Mouse (Mus musculus) liver, embryonic 11.5 days (tissue): ENCODE results near the gene Mllt3. TPM values are rescaled to one million over a fixed set of nuclear protein-coding genes. Genes with fewer than 3 reads are reported as not detected.
"Not testable (repeated sequence)": the region's sequence is repeated elsewhere in the genome, so short reads cannot be mapped to it uniquely, and the experiment has no call there.

Source experiments
- ATAC-seq: fragments of 200-750 bp; cut with Nextera tagmentation; replicated peaks from 2 replicates; pipeline ENCODE4 v1.8.0; 2017; ENCODE audit warnings: moderate number of reproducible peaks, mild to moderate bottlenecking, moderate TSS enrichment, moderate library complexity; ENCODE audit not compliant: low FRiP score
- DNase-seq: peaks from one replicate; pipeline ENCODE4 v3.0.0-alpha.2; 2017; ENCODE audit warnings: low spot score
- H3K27ac ChIP-seq: fragments of 300-500 bp; sonication (generic); 2 replicates; pipeline ENCODE4 v1.5.1; 2014; ENCODE audit warnings: mild to moderate bottlenecking, low read depth, low read length, control low read depth
- H3K27me3 ChIP-seq: fragments of 300-500 bp; sonication (generic); replicated peaks from 2 replicates; pipeline ENCODE4 v1.6.1; 2014; ENCODE audit warnings: low read length, mixed read lengths; ENCODE audit not compliant: control insufficient read depth, insufficient read depth
- H3K36me3 ChIP-seq: fragments of 300-500 bp; sonication (generic); 2 replicates; pipeline ENCODE4 v1.6.1; 2014; ENCODE audit warnings: mild to moderate bottlenecking, low read length, moderate library complexity, mixed read lengths; ENCODE audit not compliant: control insufficient read depth, insufficient read depth
- H3K4me1 ChIP-seq: fragments of 300-500 bp; sonication (generic); replicated peaks from 2 replicates; pipeline ENCODE4 v1.6.1; 2014; ENCODE audit warnings: low read length, mixed read lengths; ENCODE audit not compliant: control insufficient read depth, insufficient read depth
- H3K4me2 ChIP-seq: fragments of 300-500 bp; sonication (generic); 2 replicates; pipeline ENCODE4 v1.6.1; 2014; ENCODE audit warnings: mild to moderate bottlenecking, control low read depth, moderate library complexity
- H3K4me3 ChIP-seq: fragments of 300-500 bp; sonication (generic); 2 replicates; pipeline ENCODE4 v1.5.1; 2014; ENCODE audit warnings: low read depth, low read length, control low read depth
- H3K9ac ChIP-seq: fragments of 300-500 bp; sonication (generic); 2 replicates; pipeline ENCODE4 v1.6.1; 2014; ENCODE audit warnings: low read depth, low read length, control low read depth
- H3K9me3 ChIP-seq: fragments of 300-500 bp; sonication (generic); 2 replicates; pipeline ENCODE4 v1.6.1; 2016; ENCODE audit warnings: low read length, inconsistent platforms, mixed read lengths; ENCODE audit not compliant: control insufficient read depth
- WGBS: fragments of 180-500 bp; shearing (Covaris S2); extraction: QIAGEN DNeasy Blood & Tissue Kit; methylation state at CpG from one replicate; pipeline ENCODE4 v1.1.7; 2014; 5-methylcytosine and 5-hydroxymethylcytosine counted together
- polyA plus RNA-seq: library from polyadenylated mRNA; unstranded; fragments of >200 nt; fragmentation: Nextera tagmentation; extraction: Ambion mirVana; gene quantifications from 2 replicates; pipeline ENCODE4 v1.2.1, GENCODE M21; 2014

Gene Mllt3
- polyA plus RNA-seq, 1 experiment from 2014 or later, result 77.5 TPM

DNA sequence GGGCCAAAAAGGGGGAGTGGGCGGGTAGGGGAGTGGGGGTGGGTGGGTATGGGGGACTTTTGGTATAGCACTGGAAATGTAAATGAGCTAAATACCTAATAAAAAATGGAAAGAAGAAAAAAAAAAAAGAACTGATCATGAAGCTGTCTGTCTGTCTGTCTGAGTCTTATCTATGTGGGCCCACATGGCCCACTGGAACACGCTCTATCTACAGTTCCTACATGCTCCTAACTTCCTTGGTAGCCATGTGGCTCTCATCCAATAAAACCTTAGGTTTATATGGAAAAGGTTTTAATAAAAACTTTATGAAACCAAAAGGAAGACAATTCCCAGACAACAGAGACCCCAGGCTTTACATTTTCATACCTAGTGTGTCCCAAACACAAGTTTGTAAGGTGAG lies 68.3 kb downstream of the Mllt3 start:
- not testable (repeated sequence) for H3K9me3 ChIP-seq, H3K27me3 ChIP-seq, H3K9ac ChIP-seq, H3K4me3 ChIP-seq, ATAC-seq, H3K27ac ChIP-seq, DNase-seq, H3K4me2 ChIP-seq, H3K36me3 ChIP-seq, H3K4me1 ChIP-seq
- WGBS, result 58% methylated on average over 1 of the region's 2 CpGs

GRCm38 (mm10) chr4:87963773-87964076 lies 69.4 kb downstream of the Mllt3 start:
- WGBS, result 78% methylated on average over 3 of the region's 3 CpGs

GRCm38 (mm10) chr4:87963055-87963772 lies 70.0 kb downstream of the Mllt3 start:
- Histone ChIP-seq H3K9ac (no peak overlapping the region), H3K4me3 (no peak overlapping the region), H3K27me3 (no peaks in the 10 kb centered on the region), H3K27ac (no peak overlapping the region), H3K36me3 (no peaks in the 10 kb centered on the region), H3K4me1 (peaks cover 3% of the 10 kb centered on the region; the same call in 1 of the 2 replicates), H3K9me3 (no peaks in the 10 kb centered on the region), H3K4me2 (no peak overlapping the region)
- 84% methylated on average over 13 of the region's 13 CpGs for WGBS
- no peak for DNase-seq
- no peak for ATAC-seq

More at GRCm38 (mm10) chr4:87963773-87964076, 69.4 kb downstream of the Mllt3 start:
- no peaks in the 10 kb centered on the region for H3K36me3 ChIP-seq
- H3K27ac ChIP-seq, result no peak overlapping the region
- H3K27me3 ChIP-seq, result no peaks in the 10 kb centered on the region
- ATAC-seq (no peak), DNase-seq (no peak)
- H3K4me2 ChIP-seq, result no peak overlapping the region
- no peak overlapping the region for H3K4me3 ChIP-seq
- H3K9me3 ChIP-seq, result no peaks in the 10 kb centered on the region
- H3K4me1 ChIP-seq, result peaks cover 3% of the 10 kb centered on the region; the same call in 1 of the 2 replicates
- no peak overlapping the region for H3K9ac ChIP-seq

DNA sequence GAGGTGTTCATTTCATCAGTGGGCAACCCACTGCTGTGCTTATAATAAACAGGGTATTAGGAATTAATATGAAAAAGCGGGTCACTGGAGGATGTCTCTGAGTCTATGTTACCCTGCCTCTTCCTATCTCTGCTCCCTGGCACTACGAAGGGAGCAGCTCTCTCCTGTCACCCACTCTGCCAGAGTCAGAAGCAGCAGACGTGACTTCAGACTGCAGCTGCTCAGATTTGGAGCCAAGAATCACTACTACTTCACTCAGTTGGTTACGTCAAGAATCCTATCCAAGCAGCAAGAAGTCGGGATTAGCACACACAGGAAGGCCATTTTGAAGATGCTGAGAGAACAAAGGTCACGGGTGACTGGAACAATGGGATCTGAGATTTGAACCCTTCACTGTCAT lies 71.3 kb downstream of the Mllt3 start:
- ATAC-seq (no peak), DNase-seq (no peak)
- no peak overlapping the region for H3K27ac ChIP-seq
- peaks cover 3% of the 10 kb centered on the region; the same call in 1 of the 2 replicates for H3K4me1 ChIP-seq
- no peaks in the 10 kb centered on the region for H3K27me3 ChIP-seq
- H3K4me3 ChIP-seq, result no peak overlapping the region
- no peak overlapping the region for H3K9ac ChIP-seq
- H3K9me3 ChIP-seq, result no peaks in the 10 kb centered on the region
- WGBS, result 82% methylated on average over 6 of the region's 6 CpGs
- no peak overlapping the region for H3K4me2 ChIP-seq
- no peaks in the 10 kb centered on the region for H3K36me3 ChIP-seq

DNA sequence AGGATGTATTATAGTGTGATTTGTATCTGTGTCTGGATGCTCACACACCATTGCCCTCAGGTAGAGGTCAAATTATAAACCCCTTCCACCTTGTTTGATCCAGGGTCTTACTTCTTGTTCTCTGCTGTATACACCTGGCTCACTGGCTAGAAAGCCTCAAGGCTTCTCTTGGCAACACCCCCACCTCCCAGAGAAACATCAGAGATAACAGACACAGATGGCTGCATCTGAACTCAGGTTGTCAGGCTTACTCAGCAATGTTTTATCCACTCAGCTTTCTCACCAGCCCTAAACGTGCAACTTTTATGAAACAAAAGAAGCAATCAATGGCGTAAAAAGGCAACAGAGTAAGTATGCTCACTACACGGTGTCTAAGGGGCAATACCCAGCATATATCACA lies 75.3 kb downstream of the Mllt3 start:
- DNase-seq (no peak), ATAC-seq (no peak)
- Histone ChIP-seq H3K9me3 (no peaks in the 10 kb centered on the region), H3K27ac (no peak overlapping the region), H3K4me1 (no peaks in the 10 kb centered on the region), H3K4me2 (no peak overlapping the region), H3K4me3 (no peak overlapping the region), H3K36me3 (no peaks in the 10 kb centered on the region), H3K27me3 (no peaks in the 10 kb centered on the region), H3K9ac (no peak overlapping the region)
- 73% methylated on average over 3 of the region's 3 CpGs for WGBS

- Histone ChIP-seq H3K4me3 (no peak overlapping the region), H3K27ac (no peak overlapping the region), H3K36me3 (no peaks in the 10 kb centered on the region), H3K4me2 (no peak overlapping the region), H3K9me3 (no peaks in the 10 kb centered on the region), H3K4me1 (no peaks in the 10 kb centered on the region), H3K9ac (no peak overlapping the region), H3K27me3 (no peaks in the 10 kb centered on the region)
- no peak for DNase-seq
- WGBS, result 86% methylated on average over 3 of the region's 3 CpGs
- no peak for ATAC-seq
Observed at GRCm38 (mm10) chr4:87957198-87957597, 76.0 kb downstream of the Mllt3 start.

DNA sequence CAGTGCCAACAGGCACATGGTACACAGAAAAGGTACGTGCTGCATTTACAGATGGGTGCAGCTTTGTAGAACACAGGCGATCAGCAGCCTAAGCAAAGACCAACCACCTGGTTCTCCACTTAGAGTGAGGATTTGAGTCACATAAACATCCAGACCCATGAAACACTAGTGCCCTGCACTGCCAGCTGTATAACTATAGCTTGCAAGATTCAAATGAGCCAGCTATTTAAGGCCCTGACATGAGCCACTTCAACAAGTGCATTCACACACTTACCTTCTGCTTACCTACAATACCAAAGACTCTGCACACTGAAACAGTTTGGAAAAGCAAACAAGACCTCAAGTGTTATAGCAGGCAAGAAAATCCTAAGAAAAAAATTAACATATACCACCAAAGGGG lies 78.0 kb downstream of the Mllt3 start:
- Histone ChIP-seq H3K36me3 (no peaks in the 10 kb centered on the region), H3K4me3 (no peak overlapping the region), H3K27me3 (no peaks in the 10 kb centered on the region), H3K27ac (no peak overlapping the region), H3K4me2 (no peak overlapping the region), H3K4me1 (no peaks in the 10 kb centered on the region), H3K9ac (no peak overlapping the region), H3K9me3 (no peaks in the 10 kb centered on the region)
- DNase-seq, result no peak
- 85% methylated on average over 2 of the region's 2 CpGs for WGBS
- no peak for ATAC-seq

DNA sequence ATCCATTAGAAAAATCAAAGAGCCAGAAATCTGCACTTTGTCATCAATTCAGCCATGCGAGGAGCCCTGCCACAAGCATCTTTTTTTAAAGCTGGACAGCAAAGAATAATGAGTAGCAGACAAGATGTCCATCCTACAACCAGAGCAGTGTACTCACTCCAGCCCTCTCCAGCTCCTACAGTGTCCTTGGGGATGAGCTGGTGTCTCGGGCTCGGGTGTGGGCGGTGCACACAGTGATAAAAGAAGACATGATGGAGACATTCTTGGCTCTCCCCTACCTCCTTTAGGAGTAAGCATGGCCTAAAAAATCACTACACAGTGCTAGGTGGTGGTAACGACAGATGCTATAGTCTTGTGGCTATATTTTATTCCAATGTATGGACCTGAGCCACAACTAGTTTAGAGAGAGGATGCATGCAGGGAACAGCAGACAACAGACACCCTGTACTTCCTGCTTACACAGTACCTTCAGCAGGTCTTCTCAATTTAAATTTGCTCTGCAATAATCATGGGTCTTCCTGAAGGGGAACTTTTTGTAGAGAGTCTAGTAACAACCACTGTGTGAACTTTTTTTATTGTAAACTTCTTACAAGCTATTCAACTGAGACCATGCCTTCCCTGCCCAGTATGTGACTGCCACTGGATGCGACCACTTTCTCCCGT lies 78.6 kb downstream of the Mllt3 start:
- Histone ChIP-seq H3K36me3 (no peaks in the 10 kb centered on the region), H3K9ac (no peak overlapping the region), H3K4me2 (no peak overlapping the region), H3K27ac (no peak overlapping the region), H3K27me3 (no peaks in the 10 kb centered on the region), H3K9me3 (no peaks in the 10 kb centered on the region), H3K4me3 (no peak overlapping the region), H3K4me1 (no peaks in the 10 kb centered on the region)
- ATAC-seq (no peak), DNase-seq (no peak)
- 78% methylated on average over 7 of the region's 7 CpGs for WGBS

- H3K9ac ChIP-seq, result no peak overlapping the region
- no peaks in the 10 kb centered on the region for H3K9me3 ChIP-seq
- H3K27ac ChIP-seq, result no peak overlapping the region
- no peaks in the 10 kb centered on the region for H3K4me1 ChIP-seq
- ATAC-seq, result no peak
- H3K27me3 ChIP-seq, result no peaks in the 10 kb centered on the region
- 69% methylated on average over 4 of the region's 4 CpGs for WGBS
- H3K4me3 ChIP-seq, result no peak overlapping the region
- H3K36me3 ChIP-seq, result no peaks in the 10 kb centered on the region
- DNase-seq, result no peak
- no peak overlapping the region for H3K4me2 ChIP-seq
Observed at GRCm38 (mm10) chr4:87953736-87954135, 79.4 kb downstream of the Mllt3 start.
